Mouse (Mus musculus) heart, adult 2 months (tissue): Measurements from ENCODE around the gene U2af1l4.

Experiments
- CTCF ChIP-seq: fragments of 200-600 bp; IDR thresholded peaks from 2 replicates; pipeline ENCODE4 v1.8.1; 2022; ENCODE audit warnings: antibody characterized with exemption, mild to moderate bottlenecking, moderate library complexity
- EP300 ChIP-seq: fragments of 200-500 bp; IDR thresholded peaks from 2 replicates; pipeline ENCODE4 v1.6.1; 2011; ENCODE audit warnings: low read depth, low read length, control low read depth; ENCODE audit not compliant: insufficient read depth
- POLR2A ChIP-seq: fragments of 200-500 bp; IDR thresholded peaks from 2 replicates; pipeline ENCODE4 v1.6.1; 2011; ENCODE audit warnings: mild to moderate bottlenecking, low read depth, low read length, control low read depth; ENCODE audit not compliant: insufficient read depth

DNA sequence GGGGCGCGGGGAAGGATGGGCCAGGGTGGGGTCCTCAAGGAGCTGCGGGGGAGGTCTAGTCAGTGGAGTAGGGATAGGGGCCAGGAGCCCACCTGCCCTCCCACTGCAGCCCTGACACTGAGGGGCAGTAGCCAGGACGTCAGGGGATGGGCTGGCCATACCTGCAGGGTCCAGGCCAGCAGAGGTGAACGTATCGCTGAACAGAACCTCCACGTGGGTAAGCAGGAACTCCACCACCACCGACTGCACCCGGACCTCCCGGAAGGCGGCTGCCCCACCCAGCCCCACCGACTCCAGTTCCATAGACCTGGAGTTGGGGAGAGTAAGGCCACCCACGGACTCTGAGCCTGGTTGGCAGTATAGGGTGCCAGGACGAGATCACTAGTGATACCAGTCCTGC is 36.1 kb upstream of the U2af1l4 start:
- TF ChIP-seq CTCF (no peak), POLR2A (no peak), EP300 (no peak)
